Mouse (Mus musculus): ENCODE data around the gene Slc35e3.

Gene Slc35e3

GRCm38 (mm10) chr10:117776281-117777102, 30.3 kb upstream of the Slc35e3 start:
- no peak for DNase-seq (ENCODE audit: low spot score in 2 of 2)

GRCm38 (mm10) chr10:117775401-117776144, 29.4 kb upstream of the Slc35e3 start:
- no peak for DNase-seq (ENCODE audit: low spot score in 2 of 2)

- DNase-seq (ENCODE audit: low spot score in 2 of 2) = no peak
Observed at GRCm38 (mm10) chr10:117774817-117775120, 28.6 kb upstream of the Slc35e3 start.

- DNase-seq (ENCODE audit: low spot score in 2 of 2) = no peak
Observed at GRCm38 (mm10) chr10:117774011-117774816, 28.0 kb upstream of the Slc35e3 start.

- no peak for DNase-seq (ENCODE audit: low spot score in 2 of 2)
Observed at GRCm38 (mm10) chr10:117773106-117773720, 27.0 kb upstream of the Slc35e3 start.

- no peak for DNase-seq (ENCODE audit: low spot score in 2 of 2)
Observed at GRCm38 (mm10) chr10:117772364-117773105, 26.4 kb upstream of the Slc35e3 start.

- no peak for DNase-seq (ENCODE audit: low spot score in 2 of 2)
Observed at GRCm38 (mm10) chr10:117771131-117771510, 25.0 kb upstream of the Slc35e3 start.

GRCm38 (mm10) chr10:117770286-117771130, 24.3 kb upstream of the Slc35e3 start:
- DNase-seq (ENCODE audit: low spot score in 2 of 2) = no peak

GRCm38 (mm10) chr10:117769541-117770285, 23.5 kb upstream of the Slc35e3 start:
- DNase-seq (ENCODE audit: low spot score in 2 of 2) = no peak

- DNase-seq (ENCODE audit: low spot score in 2 of 2) = no peak
Observed at GRCm38 (mm10) chr10:117768141-117768440, 21.9 kb upstream of the Slc35e3 start.

- no peak for DNase-seq (ENCODE audit: low spot score in 2 of 2)
Observed at GRCm38 (mm10) chr10:117767286-117768140, 21.3 kb upstream of the Slc35e3 start.

- no peak for DNase-seq (ENCODE audit: low spot score in 2 of 2)
Observed at GRCm38 (mm10) chr10:117766896-117767160, 20.7 kb upstream of the Slc35e3 start.

- DNase-seq (ENCODE audit: low spot score in 2 of 2) = no peak
Observed at GRCm38 (mm10) chr10:117766111-117766895, 20.1 kb upstream of the Slc35e3 start.

GRCm38 (mm10) chr10:117765116-117765894, 19.1 kb upstream of the Slc35e3 start:
- DNase-seq (ENCODE audit: low spot score in 2 of 2) = no peak

- DNase-seq (ENCODE audit: low spot score in 2 of 2) = no peak
Observed at GRCm38 (mm10) chr10:117764598-117764997, 18.4 kb upstream of the Slc35e3 start.

GRCm38 (mm10) chr10:117763588-117764190, 17.5 kb upstream of the Slc35e3 start:
- no peak for DNase-seq (ENCODE audit: low spot score in 2 of 2)

GRCm38 (mm10) chr10:117762966-117763365, 16.8 kb upstream of the Slc35e3 start:
- DNase-seq (ENCODE audit: low spot score in 2 of 2) = no peak

All from thymus, postnatal 10 days (tissue).